Mouse (Mus musculus) layer of hippocampus, adult 9-10 months (tissue): Measurements from ENCODE around the gene Wdr61.
"Not testable (repeated sequence)": the region's sequence is repeated elsewhere in the genome, so short reads cannot be mapped to it uniquely, and the experiment has no call there.

ENCODE experiments used
- DNase-seq: peaks from one replicate; pipeline ENCODE4 v3.0.0; 2022; ENCODE audit warnings: low spot score

The Wdr61 gene

GRCm38 (mm10) chr9:54726315-54726714 is 8.0 kb downstream of the Wdr61 start:
- DNase-seq = no peak

DNA sequence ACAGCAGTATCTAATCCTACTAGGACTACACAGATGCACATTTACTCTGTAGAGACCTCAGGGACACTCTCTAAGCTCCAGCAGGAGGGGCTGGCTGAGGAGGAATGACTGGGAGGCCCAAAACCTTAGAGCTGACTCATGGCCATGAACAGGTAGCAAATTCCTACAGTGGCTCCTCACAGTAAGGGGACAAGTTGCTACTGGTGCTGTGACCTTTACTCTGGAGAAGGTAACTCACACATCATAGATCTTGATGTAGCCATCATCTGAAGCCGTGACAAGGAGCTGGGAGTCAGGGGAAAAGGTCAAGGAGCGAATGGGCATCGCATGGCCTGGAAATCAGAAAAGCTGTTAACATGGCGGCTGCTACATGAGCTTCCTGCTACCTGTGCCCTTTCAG is 11.7 kb downstream of the Wdr61 start:
- no peak for DNase-seq

DNA sequence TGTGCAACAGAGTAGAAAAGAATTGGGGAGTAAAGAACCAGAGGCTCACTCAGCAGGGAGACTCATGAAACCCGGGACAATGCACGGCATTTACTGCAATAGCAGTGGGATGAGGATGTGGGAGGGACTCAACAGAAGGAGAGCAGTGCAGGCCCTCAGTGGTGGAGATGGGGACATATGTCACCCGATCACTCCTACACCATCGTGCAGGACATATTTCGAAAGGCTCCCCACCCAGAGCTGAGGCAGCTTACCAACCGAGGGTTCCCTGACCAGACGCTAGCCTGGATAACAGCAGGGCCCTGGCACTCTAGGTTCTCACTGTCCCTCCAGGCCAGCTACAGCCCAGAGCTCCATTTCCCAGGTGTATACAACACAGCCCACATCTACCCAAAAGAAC is 12.2 kb downstream of the Wdr61 start:
- no peak for DNase-seq

- DNase-seq = no peak
Measured at GRCm38 (mm10) chr9:54717527-54717926, 16.8 kb downstream of the Wdr61 start.

DNA sequence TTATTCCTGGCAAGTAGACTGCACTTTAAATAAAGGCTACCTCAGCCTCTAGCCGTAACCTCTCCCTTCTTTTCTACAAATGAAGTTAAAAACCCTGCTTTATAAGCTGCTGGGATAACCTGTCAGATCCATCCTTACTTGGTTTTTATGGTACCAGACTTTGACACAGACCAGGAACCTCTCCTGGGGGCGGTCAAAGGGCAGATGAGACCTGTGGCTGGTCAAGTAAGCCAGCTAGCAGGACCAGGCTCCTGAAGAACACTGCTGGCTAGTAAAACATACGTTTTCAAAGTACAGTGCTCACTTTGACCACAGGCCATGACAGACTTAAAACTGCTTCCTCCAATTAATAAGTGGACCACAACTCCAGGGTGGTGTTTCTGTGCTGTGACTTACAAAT is 18.5 kb downstream of the Wdr61 start:
- no peak for DNase-seq

- DNase-seq = no peak
Measured at GRCm38 (mm10) chr9:54708085-54708484, 26.2 kb downstream of the Wdr61 start.

DNA sequence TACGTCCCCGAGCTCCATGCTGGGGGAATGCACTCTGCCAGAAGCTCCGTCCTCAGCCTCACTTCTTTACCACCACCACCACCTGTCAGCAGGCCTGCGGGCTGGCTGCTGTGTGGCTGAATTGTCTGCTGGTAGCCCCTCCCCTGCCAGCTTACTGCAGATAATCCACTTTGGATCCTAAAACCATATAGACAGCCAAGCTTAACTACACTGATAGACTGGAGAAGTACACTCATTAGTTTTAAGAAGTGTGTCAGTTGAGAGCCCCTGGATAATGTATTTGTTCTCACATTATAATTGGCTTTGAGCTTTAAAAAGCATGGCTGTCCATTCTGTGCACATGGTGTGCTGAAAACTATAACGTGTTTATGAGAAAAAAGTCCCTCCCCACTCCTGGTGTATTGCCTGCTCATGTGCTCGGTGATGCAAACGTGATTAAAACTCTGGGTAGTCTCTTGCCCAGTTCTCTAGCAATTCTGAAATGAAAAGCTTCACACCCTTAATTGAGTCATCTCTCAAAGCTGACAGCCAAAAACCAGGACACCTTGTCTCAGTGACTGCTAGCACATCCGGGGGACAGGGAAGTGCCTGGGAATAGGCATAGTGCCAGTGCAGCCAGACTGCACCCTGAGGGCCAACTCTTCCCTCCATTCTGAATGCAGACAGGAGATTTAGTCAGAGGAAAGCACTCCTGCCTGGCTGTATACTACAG is 26.9 kb downstream of the Wdr61 start:
- no peak for DNase-seq

- no peak for DNase-seq
Measured at GRCm38 (mm10) chr9:54705561-54705960, 28.8 kb downstream of the Wdr61 start.

GRCm38 (mm10) chr9:54704361-54704760 is 30.0 kb downstream of the Wdr61 start:
- no peak for DNase-seq

DNA sequence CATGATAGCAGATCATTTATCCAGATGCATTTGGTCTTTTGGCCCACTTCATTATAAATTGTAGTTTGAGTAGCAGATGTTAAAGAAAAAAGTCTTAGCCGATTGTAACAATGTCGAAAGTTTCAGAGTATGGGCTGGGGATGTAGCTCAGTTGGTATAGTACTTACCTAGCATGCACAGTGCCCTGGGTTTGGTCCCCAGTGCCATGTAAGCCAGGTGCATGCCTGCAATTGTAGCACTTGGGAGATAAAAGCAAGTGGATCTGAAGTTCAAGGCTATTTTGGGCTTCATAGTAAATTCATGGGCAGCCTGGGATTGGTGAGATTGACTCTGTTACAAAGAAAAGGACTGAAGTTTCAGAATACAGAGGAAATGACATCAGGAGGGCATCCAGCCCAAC is 31.7 kb downstream of the Wdr61 start:
- DNase-seq = no peak

- no peak for DNase-seq
Measured at GRCm38 (mm10) chr9:54700746-54701145, 33.6 kb downstream of the Wdr61 start.

DNA sequence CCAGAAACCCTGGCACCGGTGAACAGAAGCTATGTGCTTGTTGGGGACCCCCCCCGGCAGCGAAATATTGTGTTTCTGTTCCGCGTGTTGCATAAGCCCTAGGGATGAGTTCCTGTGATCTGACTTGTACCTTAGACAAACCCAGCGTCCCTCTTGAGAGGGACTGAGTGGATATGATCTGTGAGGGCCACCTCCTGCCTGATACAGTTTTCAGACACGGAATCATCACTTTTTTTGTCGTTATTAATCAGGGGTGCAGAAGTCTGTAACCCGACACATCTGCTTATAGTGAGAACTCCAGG is 34.2 kb downstream of the Wdr61 start:
- no peak for DNase-seq

GRCm38 (mm10) chr9:54699345-54700173 is 34.8 kb downstream of the Wdr61 start:
- no peak for DNase-seq

DNA sequence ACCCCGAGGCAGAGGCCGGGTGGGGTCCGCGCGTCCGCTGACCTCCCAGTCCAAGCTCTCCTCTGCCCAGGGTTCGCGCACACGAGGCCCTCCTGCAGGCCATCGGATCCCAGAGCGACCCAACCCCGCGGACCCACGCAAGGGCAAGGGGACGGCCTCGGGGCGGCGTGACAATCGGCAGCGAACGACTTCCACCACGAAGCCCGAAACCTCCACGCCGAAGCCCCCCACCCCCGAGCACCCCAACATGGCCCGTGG is 35.3 kb downstream of the Wdr61 start:
- DNase-seq = no peak

- DNase-seq = no peak
Measured at GRCm38 (mm10) chr9:54698318-54699086, 35.8 kb downstream of the Wdr61 start, which contains the start of gene Dnaja4. Gene Dnaja4 (plus strand): TSS chr9:54698873.

GRCm38 (mm10) chr9:54691241-54691805 is 43.0 kb downstream of the Wdr61 start:
- DNase-seq = not testable (repeated sequence)

- DNase-seq = not testable (repeated sequence)
Measured at GRCm38 (mm10) chr9:54690697-54691096, 43.6 kb downstream of the Wdr61 start.

GRCm38 (mm10) chr9:54689446-54689845 is 44.9 kb downstream of the Wdr61 start:
- no peak for DNase-seq

GRCm38 (mm10) chr9:54687246-54688236 is 46.8 kb downstream of the Wdr61 start:
- DNase-seq = no peak

DNA sequence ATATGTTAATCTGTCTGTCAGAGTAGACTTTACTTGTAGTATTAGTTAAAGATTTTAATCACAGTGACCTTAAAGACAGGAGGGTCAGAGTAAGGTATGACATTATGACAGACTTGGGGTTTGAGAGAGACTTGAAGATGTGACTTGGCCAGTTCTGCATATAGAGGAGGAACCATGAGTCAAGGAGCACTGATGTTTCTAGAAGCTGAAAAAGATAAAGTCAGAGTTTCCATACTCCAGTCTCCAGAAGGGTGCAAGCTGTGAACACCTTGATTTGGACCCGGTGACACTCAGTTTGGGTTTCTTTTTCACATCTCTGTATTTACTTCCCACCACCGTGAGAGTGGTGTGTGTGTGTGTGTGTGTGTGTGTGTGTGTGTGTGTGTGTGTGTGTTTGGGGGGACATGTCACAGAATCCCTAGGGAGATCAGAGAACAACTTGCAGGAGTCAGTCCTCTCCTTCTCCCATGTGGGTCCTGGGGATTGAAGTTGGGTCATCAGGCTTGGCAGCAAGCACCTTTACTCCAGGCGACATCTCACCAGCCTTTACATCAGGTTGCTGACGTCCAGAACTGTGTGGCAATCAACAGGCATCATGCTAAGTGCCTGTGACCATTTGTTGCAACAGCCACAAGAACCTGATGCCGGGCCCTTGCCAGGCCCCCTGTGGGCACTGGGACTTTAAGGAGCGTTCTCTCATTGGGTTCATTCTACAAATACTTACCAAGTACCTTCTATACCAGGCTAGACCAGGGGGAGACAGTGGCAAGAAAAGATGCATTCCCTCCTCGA is 50.3 kb downstream of the Wdr61 start:
- no peak for DNase-seq

- no peak for DNase-seq
Measured at GRCm38 (mm10) chr9:54682846-54683245, 51.5 kb downstream of the Wdr61 start.
